Mouse (Mus musculus) CH12.LX (cell line): ENCODE measurements around the gene Dlx2.

Source experiments
- ELF1 ChIP-seq: IDR thresholded peaks from 2 replicates; pipeline ENCODE4 v1.6.1; 2014; ENCODE audit warnings: low read depth, mild to moderate bottlenecking, inconsistent platforms, low read length, improper control_type of control experiment
- EP300 ChIP-seq: IDR thresholded peaks from 2 replicates; pipeline ENCODE4 v1.6.1; 2011; ENCODE audit warnings: low read length, improper control_type of control experiment
- JUND ChIP-seq: conservative IDR thresholded peaks from 2 replicates; pipeline ENCODE4 v1.6.1; 2011; ENCODE audit warnings: low read depth, low read length, improper control_type of control experiment
- MAX ChIP-seq: IDR thresholded peaks from 2 replicates; pipeline ENCODE4 v1.6.1; 2011; ENCODE audit warnings: low read length, improper control_type of control experiment
- POLR2A ChIP-seq: IDR thresholded peaks from 2 replicates; pipeline ENCODE4 v1.6.1; 2011; ENCODE audit warnings: low read depth, mild to moderate bottlenecking, improper control_type of control experiment, low read length
- SMC3 ChIP-seq: IDR thresholded peaks from 2 replicates; pipeline ENCODE4 v1.6.1; 2011; ENCODE audit warnings: low read depth, low read length, improper control_type of control experiment
- UBTF ChIP-seq: IDR thresholded peaks from 2 replicates; pipeline ENCODE4 v1.6.1; 2012; ENCODE audit warnings: low read depth, mild to moderate bottlenecking, inconsistent platforms, low read length, improper control_type of control experiment, moderate library complexity
- USF1 ChIP-seq: IDR thresholded peaks from 2 replicates; pipeline ENCODE4 v1.6.1; 2014; ENCODE audit warnings: low read depth, mild to moderate bottlenecking, inconsistent platforms, low read length, improper control_type of control experiment

- TF ChIP-seq POLR2A (no peak), USF1 (no peak), EP300 (no peak), MAX (no peak), SMC3 (no peak), JUND (no peak), UBTF (no peak), ELF1 (no peak)
Observed at GRCm38 (mm10) chr2:71516995-71517394, 29.6 kb downstream of the Dlx2 start.
